Mouse (Mus musculus) forebrain, embryonic 15.5 days (tissue): ENCODE data around the gene Actg1. TPM values are rescaled to one million over a fixed set of nuclear protein-coding genes. Genes with fewer than 3 reads are reported as not detected.

ENCODE experiments used
- ATAC-seq: fragments of 200-750 bp; cut with Nextera tagmentation; replicated peaks from 2 replicates; pipeline ENCODE4 v1.8.0; 2017; ENCODE audit warnings: mild to moderate bottlenecking, moderate TSS enrichment, moderate library complexity
- H3K27ac ChIP-seq: fragments of 300-500 bp; sonication (generic); replicated peaks from 2 replicates; pipeline ENCODE4 v1.5.1; 2015; ENCODE audit warnings: mild to moderate bottlenecking, inconsistent platforms
- H3K27me3 ChIP-seq: fragments of 300-500 bp; sonication (generic); 2 replicates; pipeline ENCODE4 v1.6.1; 2015; ENCODE audit warnings: inconsistent platforms
- H3K36me3 ChIP-seq: fragments of 300-500 bp; sonication (generic); 2 replicates; pipeline ENCODE4 v1.6.1; 2015; ENCODE audit warnings: mild to moderate bottlenecking, inconsistent platforms
- H3K4me1 ChIP-seq: fragments of 300-500 bp; sonication (generic); 2 replicates; pipeline ENCODE4 v1.6.1; 2015; ENCODE audit warnings: inconsistent platforms
- H3K4me2 ChIP-seq: fragments of 300-500 bp; sonication (generic); replicated peaks from 2 replicates; pipeline ENCODE4 v1.6.1; 2015; ENCODE audit warnings: mild to moderate bottlenecking, inconsistent platforms
- H3K4me3 ChIP-seq: fragments of 300-500 bp; sonication (generic); 2 replicates; pipeline ENCODE4 v1.5.1; 2015; ENCODE audit warnings: mild to moderate bottlenecking, inconsistent platforms
- H3K9ac ChIP-seq: fragments of 300-500 bp; sonication (generic); replicated peaks from 2 replicates; pipeline ENCODE4 v1.6.1; 2015; ENCODE audit warnings: mild to moderate bottlenecking, inconsistent platforms
- H3K9me3 ChIP-seq: fragments of 300-500 bp; sonication (generic); 2 replicates; pipeline ENCODE4 v1.6.1; 2016; ENCODE audit warnings: inconsistent platforms
- WGBS: fragments of 180-500 bp; shearing (Covaris S2); methylation state at CpG from one replicate; pipeline ENCODE4 v1.1.7; 2015; ENCODE audit warnings: mixed read lengths; 5-methylcytosine and 5-hydroxymethylcytosine counted together
- polyA plus RNA-seq: library from polyadenylated mRNA; unstranded; fragments of >200 nt; fragmentation: Nextera tagmentation; extraction: Ambion mirVana; gene quantifications from 2 replicates; pipeline ENCODE4 v1.2.1, GENCODE M21; 2015

Actg1 gene
- polyA plus RNA-seq, 1 experiment from 2014 or later, result 3,917 TPM

DNA sequence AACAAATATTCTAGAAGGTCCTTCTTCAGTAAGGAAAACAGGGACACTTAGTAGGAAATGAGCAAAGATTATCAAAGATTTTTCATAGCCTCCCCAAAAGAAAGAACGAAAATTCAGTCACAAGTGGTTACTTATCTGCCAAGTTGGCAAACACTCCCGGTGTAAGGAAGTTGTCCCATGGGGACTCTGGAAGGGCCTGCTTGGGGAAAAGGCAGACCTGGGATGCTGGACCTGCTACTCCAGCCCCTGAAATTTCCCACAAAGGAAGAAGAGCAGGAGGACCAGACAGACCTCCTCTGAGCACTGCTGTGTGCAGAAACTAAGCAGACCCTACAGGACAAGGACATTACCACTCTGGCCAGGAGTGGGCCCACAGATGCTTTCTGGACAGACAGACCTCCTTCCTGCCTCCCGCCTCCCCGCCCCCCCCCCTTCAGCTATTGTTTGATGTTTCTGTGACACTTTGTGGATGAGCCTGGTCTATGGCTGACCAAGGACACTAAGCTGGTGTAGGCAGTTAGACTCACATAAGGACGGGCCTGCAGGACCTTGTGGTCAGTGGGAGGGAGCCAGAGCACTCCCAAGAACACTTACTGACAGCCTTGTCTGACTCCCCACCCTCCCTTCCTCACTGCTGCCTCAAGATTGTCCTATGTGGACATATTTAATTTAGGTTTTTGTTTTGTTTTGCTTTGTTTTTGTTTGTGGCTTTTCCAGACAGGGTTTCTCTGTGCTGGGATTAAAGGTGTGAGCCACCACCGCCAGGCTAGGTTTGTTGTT is 34.2 kb downstream of the Actg1 start:
- 50% methylated on average over 6 of the region's 6 CpGs for WGBS
- Histone ChIP-seq H3K27me3 (no peaks in the 10 kb centered on the region), H3K4me3 (no peak overlapping the region), H3K36me3 (no peaks in the 10 kb centered on the region), H3K9ac (no peak overlapping the region), H3K4me1 (peaks cover 40% of the 10 kb centered on the region), H3K9me3 (no peaks in the 10 kb centered on the region), H3K4me2 (no peak overlapping the region), H3K27ac (peak overlapping the region; percentile 99; the same call in 1 of the 2 replicates)
- no peak for ATAC-seq

DNA sequence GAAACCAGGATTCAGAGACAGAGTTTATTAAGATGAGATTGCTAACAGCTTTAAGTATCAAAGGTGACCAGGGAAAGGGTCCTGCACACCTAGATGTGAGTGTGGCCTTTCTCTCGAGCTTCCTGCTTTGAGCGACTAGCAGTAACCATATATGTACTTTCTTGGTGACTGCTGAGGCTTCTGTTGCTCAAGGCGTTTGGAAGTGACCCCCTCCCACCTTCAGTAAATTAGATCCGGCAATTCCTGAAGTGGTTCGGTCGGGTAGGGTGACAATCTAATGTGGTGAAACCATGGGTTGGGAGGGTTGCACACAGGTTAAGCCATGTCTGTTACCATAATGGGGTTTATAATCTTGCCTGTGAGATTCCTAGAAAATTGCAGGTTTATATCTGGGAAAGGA is 36.3 kb downstream of the Actg1 start:
- Histone ChIP-seq H3K36me3 (no peaks in the 10 kb centered on the region), H3K9me3 (no peaks in the 10 kb centered on the region), H3K27ac (peak overlapping the region; percentile 86; the same call in 1 of the 2 replicates), H3K4me2 (no peak overlapping the region), H3K27me3 (no peaks in the 10 kb centered on the region; the same call in 1 of the 2 replicates), H3K4me3 (no peak overlapping the region), H3K4me1 (peaks cover 47% of the 10 kb centered on the region), H3K9ac (no peak overlapping the region)
- no peak for ATAC-seq
- WGBS, result 83% methylated on average over 6 of the region's 6 CpGs

DNA sequence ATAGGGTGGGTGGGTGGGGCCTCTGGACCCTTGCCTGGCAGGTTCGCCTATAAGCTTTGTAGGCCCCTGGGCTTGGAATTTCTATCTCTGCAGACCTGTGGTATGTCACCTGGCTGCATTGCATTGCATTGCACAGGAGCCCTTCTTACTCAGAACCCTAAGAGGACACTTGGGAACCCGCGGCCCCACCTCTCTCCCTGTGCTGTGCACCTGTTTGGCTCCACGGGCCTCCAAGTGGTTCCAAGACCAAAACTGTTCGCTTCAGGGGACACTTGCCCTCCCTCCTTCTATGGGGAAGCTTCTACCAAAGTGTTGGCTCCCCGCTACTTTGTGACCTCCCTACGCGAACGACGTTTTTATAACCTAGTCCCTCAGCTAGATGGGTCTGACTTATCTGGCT is 36.8 kb downstream of the Actg1 start:
- Histone ChIP-seq H3K9me3 (no peaks in the 10 kb centered on the region), H3K4me1 (peaks cover 47% of the 10 kb centered on the region), H3K9ac (peak overlapping the region; percentile 62), H3K36me3 (no peaks in the 10 kb centered on the region), H3K27me3 (peaks cover 5% of the 10 kb centered on the region; the same call in 1 of the 2 replicates), H3K4me3 (peak overlapping the region; percentile 46), H3K27ac (peak overlapping the region; percentile 86), H3K4me2 (peak overlapping the region; percentile 75)
- no peak for ATAC-seq
- 48% methylated on average over 10 of the region's 10 CpGs for WGBS

DNA sequence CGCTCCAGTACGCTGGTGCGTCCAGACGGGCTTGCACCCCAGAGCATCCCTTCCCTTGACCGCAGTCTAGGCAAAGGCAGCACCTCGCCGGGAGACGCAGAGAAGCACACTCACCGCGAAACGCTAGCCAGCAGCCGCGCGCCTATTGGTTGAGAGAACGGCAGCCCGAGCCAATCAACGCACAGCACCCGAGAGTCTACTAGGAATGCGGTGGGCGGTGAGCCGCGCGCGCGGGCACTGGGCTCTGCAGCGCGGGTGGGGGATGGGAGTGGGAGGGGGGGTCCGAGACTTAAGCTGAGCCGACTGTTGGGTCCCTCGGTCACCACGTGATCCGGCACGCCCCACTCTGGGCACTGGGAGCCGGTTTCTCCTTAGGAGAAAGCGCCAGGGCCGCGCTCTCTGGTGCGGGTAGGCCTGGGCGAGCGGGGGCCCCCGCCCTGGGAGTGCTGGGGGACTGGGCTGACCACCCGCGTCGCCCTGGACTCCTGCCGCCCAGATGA is 37.5 kb downstream of the Actg1 start:
- peak; percentile 93 for ATAC-seq
- Histone ChIP-seq H3K27me3 (peaks cover 5% of the 10 kb centered on the region; the same call in 1 of the 2 replicates), H3K4me3 (peak overlapping the region; percentile 46), H3K9me3 (no peaks in the 10 kb centered on the region), H3K36me3 (no peaks in the 10 kb centered on the region), H3K27ac (peak overlapping the region; percentile 86), H3K4me1 (peaks cover 51% of the 10 kb centered on the region), H3K4me2 (peak overlapping the region; percentile 75), H3K9ac (peak overlapping the region; percentile 62)
- 0% methylated on average over 45 of the region's 45 CpGs for WGBS

DNA sequence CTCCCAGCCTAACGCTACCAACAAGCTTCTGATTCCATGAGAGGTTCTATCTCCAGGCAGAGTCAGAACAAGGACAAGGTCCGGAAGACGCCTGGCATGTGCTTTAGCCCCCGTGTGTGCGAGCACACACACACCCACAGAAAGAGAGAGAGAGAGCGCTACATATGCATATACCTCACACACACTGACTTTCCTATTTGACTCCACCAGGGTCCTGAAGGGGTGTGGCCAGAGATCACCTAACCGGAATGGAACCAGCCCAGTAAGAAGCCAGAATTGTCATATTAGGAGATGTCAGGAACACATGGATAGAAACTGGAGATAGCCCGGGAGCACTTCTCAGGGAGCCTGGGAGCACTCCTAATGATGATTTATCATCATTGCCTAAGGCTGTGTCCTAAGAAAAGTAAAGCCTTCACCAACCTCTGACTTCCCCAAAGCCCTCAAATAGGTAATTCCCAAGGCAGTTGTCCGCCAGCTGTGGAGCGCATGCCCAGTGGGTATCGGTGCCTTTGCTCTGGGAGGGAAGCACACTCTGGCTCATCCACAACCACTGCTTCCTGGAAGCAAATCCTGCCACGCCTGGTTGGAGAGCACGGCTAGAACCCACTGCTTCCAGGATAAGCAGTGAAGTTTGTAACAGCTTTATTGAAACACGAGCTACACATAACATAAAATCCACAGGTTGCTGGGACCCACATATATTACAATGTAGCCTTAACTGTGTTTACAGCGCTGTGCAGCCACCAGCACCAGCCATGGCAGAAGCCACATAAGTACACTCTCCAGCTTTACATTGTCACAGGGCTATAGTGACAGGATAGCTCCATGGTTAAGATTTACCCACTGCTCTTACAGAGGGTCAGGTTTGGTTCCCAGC is 39.7 kb downstream of the Actg1 start:
- H3K27me3 ChIP-seq, result peaks cover 5% of the 10 kb centered on the region; the same call in 1 of the 2 replicates
- WGBS, result 62% methylated on average over 15 of the region's 15 CpGs
- H3K4me2 ChIP-seq, result no peak overlapping the region
- no peak overlapping the region for H3K4me3 ChIP-seq
- H3K27ac ChIP-seq, result peak overlapping the region; percentile 43; the same call in 1 of the 2 replicates
- no peak overlapping the region for H3K9ac ChIP-seq
- peaks cover 53% of the 10 kb centered on the region for H3K4me1 ChIP-seq
- H3K36me3 ChIP-seq, result no peaks in the 10 kb centered on the region
- ATAC-seq, result no peak
- H3K9me3 ChIP-seq, result no peaks in the 10 kb centered on the region

DNA sequence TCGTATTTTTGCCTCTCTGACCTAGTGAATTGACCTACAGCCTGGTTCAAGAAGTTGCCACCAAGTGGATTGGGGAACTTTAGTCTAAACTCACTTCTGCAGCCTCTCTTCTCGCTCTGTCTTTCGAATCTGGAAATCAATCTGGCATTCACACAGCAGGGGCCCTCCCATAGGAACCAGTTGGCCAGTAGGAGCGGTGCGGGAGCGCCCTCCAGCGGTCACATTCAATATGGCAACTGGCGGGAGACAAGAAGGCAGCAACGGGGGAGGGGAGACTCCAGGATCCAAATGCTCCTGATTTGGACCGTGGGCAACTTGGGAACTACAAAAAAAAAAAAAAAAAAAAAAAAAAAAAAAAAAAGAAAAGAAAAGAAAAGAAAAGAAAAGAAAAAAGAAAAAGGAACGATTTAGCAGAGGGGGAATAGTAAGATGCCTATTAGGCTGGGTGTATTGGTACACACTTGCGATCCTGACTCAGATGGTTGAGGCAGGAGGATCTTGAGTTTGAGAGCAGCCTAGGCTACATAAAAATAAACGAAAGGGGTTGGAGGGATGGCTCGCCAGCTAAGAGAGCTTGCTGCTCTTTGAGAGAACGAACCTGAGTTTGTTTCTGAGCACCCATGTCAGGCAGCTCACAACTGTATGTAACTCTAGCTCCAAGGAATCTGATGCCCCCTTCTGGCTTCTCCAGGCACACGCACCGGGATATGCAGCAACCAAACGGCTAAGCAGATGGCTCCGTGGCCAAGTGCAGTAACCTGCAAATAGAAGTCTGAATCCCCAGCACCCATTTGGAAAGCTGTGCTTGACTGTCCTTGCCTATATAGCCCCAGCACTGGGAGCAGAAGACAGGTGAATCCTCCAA is 40.5 kb downstream of the Actg1 start:
- H3K27ac ChIP-seq, result peak overlapping the region; percentile 43
- H3K36me3 ChIP-seq, result no peaks in the 10 kb centered on the region
- H3K27me3 ChIP-seq, result peaks cover 5% of the 10 kb centered on the region; the same call in 1 of the 2 replicates
- H3K4me1 ChIP-seq, result peaks cover 54% of the 10 kb centered on the region
- ATAC-seq, result no peak
- H3K9ac ChIP-seq, result no peak overlapping the region
- H3K4me2 ChIP-seq, result no peak overlapping the region
- no peak overlapping the region for H3K4me3 ChIP-seq
- 6% methylated on average over 19 of the region's 19 CpGs for WGBS
- H3K9me3 ChIP-seq, result no peaks in the 10 kb centered on the region

DNA sequence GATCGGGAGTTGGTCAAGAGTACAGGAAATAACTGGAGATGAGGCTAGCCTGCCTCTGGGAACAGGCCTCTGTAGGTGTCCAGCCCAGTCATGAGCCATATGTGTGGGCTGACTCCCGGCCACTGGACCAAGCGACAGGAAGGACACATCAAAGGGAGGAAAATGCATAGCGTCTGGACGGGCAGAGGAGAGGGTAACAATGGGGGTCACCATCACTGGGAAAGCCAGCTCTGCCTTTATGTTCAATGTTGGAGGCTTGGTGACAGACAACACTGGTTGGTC is 41.3 kb downstream of the Actg1 start:
- 23% methylated on average over 5 of the region's 5 CpGs for WGBS
- Histone ChIP-seq H3K36me3 (no peaks in the 10 kb centered on the region), H3K4me3 (no peak overlapping the region), H3K4me1 (peaks cover 54% of the 10 kb centered on the region), H3K4me2 (no peak overlapping the region), H3K9ac (0 out of 2 replicates have a peak overlapping the region, but pooled peaks have one; percentile 3), H3K9me3 (no peaks in the 10 kb centered on the region), H3K27me3 (peaks cover 5% of the 10 kb centered on the region; the same call in 1 of the 2 replicates), H3K27ac (peak overlapping the region; percentile 38)
- ATAC-seq, result no peak

DNA sequence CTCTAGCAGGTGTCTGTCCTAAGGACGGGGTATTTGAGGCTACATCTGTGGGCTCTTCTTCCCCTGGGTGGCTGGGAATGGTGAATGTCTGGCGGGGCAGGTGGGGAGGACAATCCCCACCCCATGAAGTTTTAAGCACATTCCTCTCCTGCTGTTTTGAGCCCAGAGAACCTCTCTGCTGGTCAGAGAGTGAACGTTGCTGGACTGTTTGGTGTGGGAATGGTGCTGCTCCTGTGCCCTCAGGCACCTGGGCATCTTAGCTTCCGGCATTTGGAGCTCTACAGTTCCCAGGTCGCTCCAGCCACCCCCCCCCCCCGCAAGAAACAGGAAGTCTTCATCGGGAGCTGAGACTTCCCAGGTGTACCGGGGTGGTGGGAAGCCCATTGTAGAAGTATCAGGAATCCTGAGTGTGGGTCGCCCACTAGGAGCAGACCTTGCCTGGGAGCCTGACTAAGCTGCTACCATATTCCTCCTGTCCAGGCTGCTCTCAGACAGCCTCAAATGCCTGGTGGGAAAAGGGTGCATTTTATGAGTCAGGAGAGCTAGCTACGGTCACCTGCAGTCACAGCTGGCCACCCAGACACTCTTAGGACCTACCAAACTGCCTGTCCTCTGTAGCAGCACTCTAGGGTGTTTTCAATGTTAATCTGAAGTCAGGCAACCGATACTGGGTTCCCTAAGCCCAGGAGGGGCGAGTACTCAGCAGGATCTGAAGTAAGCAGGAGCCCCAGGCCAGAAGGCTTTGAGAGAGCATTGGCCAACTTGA is 41.8 kb downstream of the Actg1 start:
- peak overlapping the region; percentile 79; the same call in 1 of the 2 replicates for H3K9ac ChIP-seq
- H3K27me3 ChIP-seq, result peaks cover 5% of the 10 kb centered on the region; the same call in 1 of the 2 replicates
- 66% methylated on average over 12 of the region's 12 CpGs for WGBS
- no peak for ATAC-seq
- peaks cover 51% of the 10 kb centered on the region for H3K4me1 ChIP-seq
- H3K4me2 ChIP-seq, result peak overlapping the region; percentile 81; the same call in 1 of the 2 replicates
- H3K9me3 ChIP-seq, result no peaks in the 10 kb centered on the region
- no peaks in the 10 kb centered on the region for H3K36me3 ChIP-seq
- H3K27ac ChIP-seq, result no peak overlapping the region
- H3K4me3 ChIP-seq, result 0 out of 2 replicates have a peak overlapping the region, but pooled peaks have one; percentile 55

DNA sequence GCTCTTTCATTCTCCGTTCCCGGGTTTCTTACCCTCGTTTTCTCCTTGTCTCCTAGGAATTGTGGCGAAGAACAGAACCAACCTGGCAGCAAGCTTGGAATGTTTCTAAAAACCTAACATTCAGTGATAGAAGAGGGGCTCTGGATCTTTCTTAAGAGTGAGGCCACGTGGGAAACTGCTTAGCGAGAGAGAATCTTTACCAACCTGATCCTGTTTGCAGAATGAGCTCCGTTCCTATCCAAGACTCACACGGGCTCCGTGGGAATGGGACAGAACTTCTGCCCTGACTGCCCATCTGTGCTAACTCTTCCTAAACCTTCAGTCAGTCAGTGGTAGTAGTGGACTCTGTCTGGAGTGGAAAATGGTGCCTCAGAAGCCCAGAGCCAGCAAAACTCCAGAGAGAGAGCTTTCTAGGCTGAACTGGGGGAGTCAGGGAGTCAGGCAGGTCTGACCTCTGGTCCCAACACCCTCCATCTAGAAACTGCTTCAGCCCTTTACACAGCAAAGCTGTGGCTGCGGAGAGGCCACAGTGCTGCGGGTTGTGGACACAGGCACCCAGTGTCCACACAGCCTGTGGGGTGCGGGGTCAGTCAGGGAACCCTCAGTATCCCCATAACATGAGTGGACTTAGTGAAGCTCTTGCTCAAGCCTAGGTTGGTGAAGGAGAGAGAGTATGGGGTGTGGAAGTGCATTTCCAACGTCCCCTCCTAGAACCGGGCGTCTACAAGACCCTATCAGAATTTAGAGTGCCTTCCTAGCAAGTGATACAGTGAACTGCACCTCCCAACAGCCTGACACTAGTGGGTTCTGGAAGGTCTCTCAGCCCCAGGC is 42.6 kb downstream of the Actg1 start:
- Histone ChIP-seq H3K4me3 (peak overlapping the region; percentile 55), H3K4me1 (peaks cover 44% of the 10 kb centered on the region), H3K36me3 (no peaks in the 10 kb centered on the region), H3K9me3 (no peaks in the 10 kb centered on the region), H3K9ac (peak overlapping the region; percentile 79), H3K27me3 (peaks cover 5% of the 10 kb centered on the region; the same call in 1 of the 2 replicates), H3K27ac (peak overlapping the region; percentile 95), H3K4me2 (peak overlapping the region; percentile 81)
- peak; percentile 21 for ATAC-seq
- WGBS, result 22% methylated on average over 15 of the region's 15 CpGs

DNA sequence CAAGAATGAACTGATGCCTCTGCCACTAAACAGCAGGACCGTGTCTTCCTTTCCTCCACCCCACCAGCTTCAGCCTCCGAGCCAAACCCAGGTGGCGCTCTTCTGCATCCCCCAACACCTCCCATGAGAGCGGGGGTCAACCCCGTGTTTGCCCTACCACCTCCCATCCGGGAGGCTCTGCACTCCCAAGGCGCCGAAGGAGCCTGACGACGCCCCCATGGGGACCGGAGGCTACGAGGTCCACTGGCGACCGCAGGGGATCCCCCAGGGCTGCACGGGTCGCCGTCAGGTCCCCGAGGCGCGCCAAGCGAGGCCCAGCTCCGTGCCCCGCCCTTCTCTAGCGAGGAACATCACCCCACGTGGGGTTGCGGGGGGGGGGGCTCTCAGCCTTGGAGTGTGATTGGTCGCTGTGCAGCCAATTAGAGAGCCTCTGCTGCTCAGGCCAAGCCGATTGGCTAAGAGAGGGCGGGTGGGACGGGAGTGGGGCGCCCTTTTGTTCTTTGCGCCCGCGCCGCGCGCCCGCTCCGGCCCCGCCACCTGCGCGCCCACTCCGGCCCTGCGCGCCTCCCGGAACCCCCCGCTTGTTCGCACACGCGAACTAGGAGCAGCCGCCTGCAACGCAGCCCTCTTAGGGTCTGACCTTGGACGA is 43.3 kb downstream of the Actg1 start:
- Histone ChIP-seq H3K27me3 (peaks cover 5% of the 10 kb centered on the region; the same call in 1 of the 2 replicates), H3K36me3 (no peaks in the 10 kb centered on the region), H3K4me3 (peak overlapping the region; percentile 55), H3K4me1 (peaks cover 39% of the 10 kb centered on the region), H3K4me2 (peak overlapping the region; percentile 81), H3K9me3 (no peaks in the 10 kb centered on the region), H3K9ac (peak overlapping the region; percentile 79), H3K27ac (peak overlapping the region; percentile 95)
- 0% methylated on average over 52 of the region's 53 CpGs for WGBS
- ATAC-seq, result peak; percentile 94
